Mouse (Mus musculus) CH12.LX (cell line): ENCODE results near the gene Dcxr. TPM values are rescaled to one million over a fixed set of nuclear protein-coding genes. Genes with fewer than 3 reads are reported as not detected.

Experiments used
- DNase-seq: peaks from one replicate; pipeline ENCODE4 v3.0.0-alpha.2; 2013; ENCODE audit errors: extremely low read depth
- H3K27ac ChIP-seq: 2 replicates; pipeline ENCODE4 v1.5.1; 2012; ENCODE audit warnings: low read depth, mild to moderate bottlenecking, control low read depth, moderate library complexity; ENCODE audit not compliant: insufficient read depth
- H3K27me3 ChIP-seq: replicated peaks from 2 replicates; pipeline ENCODE3; 2012; ENCODE audit warnings: inconsistent platforms
- H3K36me3 ChIP-seq, 2 experiments: replicated peaks in 1 of 2; 2 replicates each; pipeline versions ENCODE3 to v1.6.1; 2012; ENCODE audit warnings: inconsistent platforms in 1 of 2, low read length in 1 of 2, mild to moderate bottlenecking in 1 of 2, mixed read lengths in 1 of 2, moderate library complexity in 1 of 2; ENCODE audit not compliant: control insufficient read depth in 1 of 2, insufficient read depth in 1 of 2
- H3K4me1 ChIP-seq, 2 experiments: 2 replicates each; pipeline ENCODE4 v1.6.1; 2012; ENCODE audit warnings: inconsistent platforms in 1 of 2, moderate library complexity in 1 of 2; ENCODE audit not compliant: insufficient read depth in 2 of 2, control insufficient read depth in 1 of 2
- H3K4me2 ChIP-seq: 2 replicates; pipeline ENCODE4 v1.6.1; 2012; ENCODE audit warnings: low read depth, mild to moderate bottlenecking, control low read depth; ENCODE audit not compliant: poor library complexity, insufficient read depth, severe bottlenecking
- H3K4me3 ChIP-seq, 3 experiments: fragments of 150-350 bp in 1 of 3; sonication (generic) in 1 of 3; replicated peaks in 1 of 3; 2 replicates each; pipeline versions ENCODE3 to v1.5.1; 2011 to 2012; ENCODE audit warnings: low read depth in 2 of 3, low read length in 2 of 3, mild to moderate bottlenecking in 2 of 3, moderate library complexity in 2 of 3, control low read depth in 1 of 3, improper control_type of control experiment in 1 of 3, inconsistent platforms in 1 of 3, mixed read lengths in 1 of 3; ENCODE audit not compliant: poor library complexity in 1 of 3
- H3K79me2 ChIP-seq: replicated peaks from 2 replicates; pipeline ENCODE4 v1.6.1; 2012; ENCODE audit warnings: mild to moderate bottlenecking, moderate library complexity; ENCODE audit not compliant: control insufficient read depth, poor library complexity, insufficient read depth, severe bottlenecking; ENCODE audit errors: extremely low read depth
- H3K9ac ChIP-seq: 2 replicates; pipeline ENCODE4 v1.6.1; 2012; ENCODE audit warnings: low read depth, mild to moderate bottlenecking, control low read depth, moderate library complexity; ENCODE audit not compliant: insufficient read depth
- H3K9me3 ChIP-seq: replicated peaks from 2 replicates; pipeline ENCODE3; 2012; ENCODE audit warnings: low read length, inconsistent platforms, mixed read lengths
- BHLHE40 ChIP-seq: IDR thresholded peaks from 2 replicates; pipeline ENCODE4 v1.6.1; 2011; ENCODE audit warnings: mild to moderate bottlenecking, low read depth, low read length, improper control_type of control experiment
- IRF4 ChIP-seq: IDR thresholded peaks from 2 replicates; pipeline ENCODE4 v1.6.1; 2014; ENCODE audit warnings: low read depth, mild to moderate bottlenecking, inconsistent platforms, low read length, improper control_type of control experiment
- MAFK ChIP-seq: IDR thresholded peaks from 2 replicates; pipeline ENCODE4 v1.6.1; 2011; ENCODE audit warnings: low read length, improper control_type of control experiment; ENCODE audit not compliant: insufficient replicate concordance
- MAZ ChIP-seq: IDR thresholded peaks from 2 replicates; pipeline ENCODE4 v1.6.1; 2012; ENCODE audit warnings: low read depth, mild to moderate bottlenecking, inconsistent platforms, low read length, improper control_type of control experiment, moderate library complexity
- NELFE ChIP-seq: IDR thresholded peaks from 2 replicates; pipeline ENCODE4 v1.6.1; 2011; ENCODE audit warnings: low read depth, low read length, improper control_type of control experiment
- ZC3H11A ChIP-seq: IDR thresholded peaks from 2 replicates; pipeline ENCODE4 v1.6.1; 2012; ENCODE audit warnings: low read depth, mild to moderate bottlenecking, inconsistent platforms, low read length, improper control_type of control experiment
- ZMIZ1 ChIP-seq: IDR thresholded peaks from 2 replicates; pipeline ENCODE4 v1.6.1; 2012; ENCODE audit warnings: low read depth, mild to moderate bottlenecking, inconsistent platforms, low read length, improper control_type of control experiment
- dilution Hi-C: fragments of 300-500 bp; cut with MboI; formaldehyde crosslinking; loops from 2 replicates; pipeline ENCODE4 v1.14.3; 2020; ENCODE audit warnings: low sequenced_read_pairs; ENCODE audit not compliant: extremely low pct_unique_long_range_greater_than_20kb, extremely low pct_ligation_motif_present
- in situ Hi-C: fragments of 300-500 bp; cut with MboI; formaldehyde crosslinking; loops from 3 replicates; pipeline ENCODE4 v1.14.3; 2019; ENCODE audit warnings: low sequenced_read_pairs, low pct_ligation_motif_present, low pct_unique_long_range_greater_than_20kb, mixed read lengths
- polyA plus RNA-seq: library from polyadenylated mRNA; unstranded; fragments of >175 nt; gene quantifications from 2 replicates; pipeline ENCODE4 v1.2.1, GENCODE M21; 2012; ENCODE audit warnings: low read depth; ENCODE audit not compliant: insufficient read length
- total RNA-seq, 2 experiments: library from RNA; depleted of rRNA; stranded (reverse); fragments of 300-350 nt in 1 of 2; fragments of >200 nt in 1 of 2; gene quantifications; 2 replicates each; pipeline ENCODE4 v1.2.3; 2012 to 2014

The Dcxr gene
- total and polyA plus RNA-seq, 3 experiments: 23.3 to 74.7 (median 24.1) TPM

- dilution Hi-C loops (no loop called here), in situ Hi-C loops (no loop called here)
- DNase-seq: no peak
- no peak overlapping the region for H3K9ac ChIP-seq
- no peaks in the 10 kb centered on the region for H3K9me3 ChIP-seq
- TF ChIP-seq BHLHE40 (peak; percentile 63), ZC3H11A (no peak)
- H3K27ac ChIP-seq: no peak overlapping the region
- H3K27me3 ChIP-seq: peaks cover 51% of the 10 kb centered on the region
- H3K4me3 ChIP-seq: no peak overlapping the region
- H3K4me1 ChIP-seq: peaks cover 3 to 12% of the 10 kb centered on the region in 2 experiments; a peak in 2 of 4 replicates
- no peaks in the 10 kb centered on the region for H3K79me2 ChIP-seq
- no peaks in the 10 kb centered on the region for H3K36me3 ChIP-seq
- H3K4me2 ChIP-seq: no peak overlapping the region
Observed at GRCm38 (mm10) chr11:120744121-120744701, 17.1 kb upstream of the Dcxr start.

GRCm38 (mm10) chr11:120740981-120741380 lies 13.9 kb upstream of the Dcxr start:
- in situ Hi-C loops: no loop called here
- no peak overlapping the region for H3K4me2 ChIP-seq
- DNase-seq: no peak
- no peak overlapping the region for H3K4me3 ChIP-seq
- dilution Hi-C loops: no loop called here
- peaks cover 6 to 11% of the 10 kb centered on the region in 2 experiments; a peak in 2 of 4 replicates for H3K4me1 ChIP-seq
- H3K9me3 ChIP-seq: no peaks in the 10 kb centered on the region
- no peaks in the 10 kb centered on the region for H3K36me3 ChIP-seq
- no peaks in the 10 kb centered on the region for H3K79me2 ChIP-seq
- no peak overlapping the region for H3K27ac ChIP-seq
- no peak overlapping the region for H3K9ac ChIP-seq
- TF ChIP-seq ZMIZ1: no peak
- no peak for TF ChIP-seq IRF4
- no peak for TF ChIP-seq NELFE
- peaks cover 63% of the 10 kb centered on the region for H3K27me3 ChIP-seq

DNA sequence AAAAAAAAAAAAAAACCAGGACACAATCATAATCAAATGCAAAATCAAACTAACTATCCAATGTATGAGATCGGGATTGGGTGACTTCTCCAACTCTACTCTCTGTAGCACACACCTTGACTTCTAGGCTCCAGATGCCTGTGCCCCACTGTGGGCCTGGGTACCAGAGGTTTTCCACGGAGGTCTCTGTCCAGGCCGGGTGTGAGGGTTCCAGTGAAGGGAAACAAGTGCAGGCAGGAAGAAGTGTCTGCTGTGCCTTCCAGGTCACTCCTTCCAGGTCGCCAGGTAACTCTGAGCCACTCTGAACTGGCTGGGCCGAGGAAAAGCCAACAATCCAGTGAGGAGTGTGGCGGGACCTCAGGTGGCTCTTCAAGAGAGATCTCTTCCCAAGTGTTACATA lies 9.3 kb upstream of the Dcxr start:
- peaks cover 4 to 6% of the 10 kb centered on the region in 2 experiments; a peak in 1 of 4 replicates for H3K4me1 ChIP-seq
- DNase-seq: no peak
- dilution Hi-C loops: no loop called here
- no peak overlapping the region for H3K27ac ChIP-seq
- H3K79me2 ChIP-seq: no peaks in the 10 kb centered on the region
- in situ Hi-C loops: no loop called here
- no peak for TF ChIP-seq MAFK
- TF ChIP-seq MAZ: no peak
- H3K27me3 ChIP-seq: peaks cover 67% of the 10 kb centered on the region
- H3K9me3 ChIP-seq: no peaks in the 10 kb centered on the region
- no peak overlapping the region for H3K4me2 ChIP-seq
- H3K9ac ChIP-seq: no peak overlapping the region
- H3K4me3 ChIP-seq: no peak overlapping the region
- H3K36me3 ChIP-seq: no peaks in the 10 kb centered on the region
